Mouse (Mus musculus) gastrocnemius, postnatal 14 days (tissue): ENCODE measurements at regions not wholly inside any gene's neighbourhood (a gene's known extent, or its start where the extent isn't known, plus 50 kb on each side); places are given as distances from the start of the nearest gene placed in this dataset.

ENCODE experiments used
- DNase-seq: peaks from one replicate; pipeline ENCODE4 v3.0.0; 2021; ENCODE audit warnings: mixed read lengths
- intact Hi-C: fragments of 180-260 bp; cut with DNase I; formaldehyde crosslinking; loops from one replicate; pipeline ENCODE4 v1.15.1; 2025; ENCODE audit warnings: low total_unique reads

DNA sequence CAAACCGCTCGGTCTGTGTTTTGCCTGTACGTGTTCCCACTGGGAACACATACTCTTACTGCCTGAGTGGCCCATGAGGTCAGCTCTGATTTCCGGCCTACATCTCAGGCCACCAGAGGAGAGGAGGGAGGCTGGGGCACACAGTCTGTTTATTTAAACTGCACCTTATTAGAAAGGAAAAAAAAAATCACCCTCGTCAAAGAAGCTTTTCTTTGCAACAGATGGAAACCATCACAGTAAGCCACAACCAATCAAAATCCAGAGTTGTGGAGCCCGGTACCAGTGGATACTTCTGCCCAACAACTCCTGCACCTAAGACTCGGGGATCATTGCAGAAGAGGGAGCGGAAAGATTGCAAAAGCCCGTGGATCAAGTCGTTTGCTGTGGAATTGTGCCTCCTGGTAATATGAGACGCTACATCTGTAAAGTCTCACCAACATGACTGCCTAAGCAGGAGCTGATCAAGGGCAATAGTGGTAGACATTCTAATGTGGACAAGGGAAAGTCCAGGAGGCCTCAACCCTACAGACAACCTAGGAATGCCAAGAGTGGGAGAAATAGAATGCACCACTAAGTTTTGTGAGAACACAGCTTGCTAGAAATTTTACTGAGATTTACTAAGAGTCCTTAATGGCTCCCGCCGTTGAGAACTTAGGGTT, 60.5 kb downstream of the Uqcrfs1 start:
- DNase-seq = peak; percentile 11
- intact Hi-C loops = no loop called here

DNA sequence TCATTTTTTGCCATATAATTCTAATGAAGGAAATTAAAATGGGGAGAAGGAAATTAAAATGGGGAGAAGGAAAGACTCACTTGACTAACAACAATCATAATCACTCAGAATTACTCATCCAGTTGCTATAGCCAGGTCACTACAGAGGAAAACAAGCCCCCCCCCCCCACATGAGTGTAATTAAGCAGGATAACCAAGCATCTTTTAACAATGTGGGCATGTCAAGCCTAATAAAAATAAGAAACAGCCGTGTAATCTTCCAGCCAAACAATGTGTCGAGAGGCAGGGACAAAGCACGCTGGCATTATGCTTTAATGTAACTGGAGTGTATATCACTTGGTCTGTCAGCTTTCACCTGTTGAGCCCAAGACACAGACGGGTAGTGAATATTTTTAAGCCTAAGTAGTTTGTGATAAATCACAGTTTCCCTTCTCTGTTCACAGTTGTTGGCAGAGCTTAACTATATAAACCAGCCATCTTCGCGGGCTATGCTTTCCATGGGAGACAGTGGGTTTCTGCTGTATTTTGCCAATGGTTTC, 66.0 kb downstream of the Uqcrfs1 start:
- DNase-seq = no peak
- intact Hi-C loops = no loop called here

DNA sequence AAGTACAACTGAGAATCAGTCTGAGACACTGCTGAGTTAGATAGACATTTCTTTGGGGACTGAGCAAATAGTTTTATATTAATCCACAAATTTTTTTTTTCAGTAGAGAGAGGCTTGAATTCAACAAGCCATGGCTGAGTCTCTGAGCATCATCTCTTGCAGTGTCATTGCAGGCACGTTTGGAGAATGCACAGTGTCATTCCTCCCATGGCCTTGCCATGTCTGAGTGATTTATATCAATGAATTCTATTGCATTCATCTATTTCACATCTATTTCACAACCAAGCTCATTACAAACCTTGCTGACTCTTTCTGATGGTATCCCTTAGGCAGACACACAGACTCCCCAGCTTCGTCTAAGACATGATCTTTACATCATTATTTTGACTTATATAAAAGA, 66.6 kb downstream of the Uqcrfs1 start:
- DNase-seq = no peak
- intact Hi-C loops = no loop called here

- intact Hi-C loops = no loop called here
- peak; percentile 19 for DNase-seq
Observed at GRCm38 (mm10) chr13:30471300-30471699, 73.9 kb downstream of the Uqcrfs1 start.

- intact Hi-C loops = no loop called here
- DNase-seq = no peak
Observed at GRCm38 (mm10) chr13:30467104-30467503, 78.1 kb downstream of the Uqcrfs1 start.

DNA sequence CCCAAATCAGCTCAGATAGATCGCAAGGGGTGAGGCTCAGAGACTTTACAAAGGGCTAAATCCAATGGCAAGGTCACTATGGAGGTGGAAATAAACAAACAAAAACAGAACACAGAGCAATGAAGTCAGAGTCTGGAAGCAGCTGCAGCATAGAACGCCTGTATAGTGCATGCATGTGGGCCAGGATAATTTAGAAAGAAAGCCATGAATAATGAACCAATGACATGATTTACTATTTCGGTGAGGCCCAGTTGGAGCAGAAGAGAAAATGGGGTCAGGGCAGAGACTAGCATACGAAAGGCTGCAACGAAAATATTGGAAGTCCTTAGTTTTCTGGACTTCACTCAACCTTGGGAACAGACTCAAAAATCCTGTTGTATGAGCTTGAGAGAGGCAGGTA, 79.7 kb downstream of the Uqcrfs1 start:
- DNase-seq = no peak

DNA sequence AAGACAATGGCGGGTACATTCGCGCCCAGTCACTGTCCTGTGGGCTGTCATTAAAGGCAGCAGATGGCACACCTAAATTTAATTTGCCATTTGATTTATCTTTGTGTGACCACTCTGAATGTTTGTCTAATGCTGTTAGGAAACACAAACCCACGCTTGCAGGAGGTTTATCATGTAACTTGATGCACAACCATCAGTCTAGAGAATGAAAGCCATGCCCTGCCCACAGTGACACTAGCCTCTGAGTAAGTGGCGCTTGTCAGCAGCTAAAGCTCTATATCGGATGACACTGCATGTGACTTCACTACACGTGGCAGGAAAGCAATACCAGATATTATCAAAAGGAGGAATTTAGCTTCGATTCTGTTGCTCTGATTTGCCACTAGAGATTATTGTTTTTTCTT, 89.9 kb downstream of the Uqcrfs1 start:
- no peak for DNase-seq
- intact Hi-C loops = no loop called here

More for the DNA sequence above, 79.7 kb downstream of the Uqcrfs1 start:
- intact Hi-C loops = no loop called here

- DNase-seq = no peak
- intact Hi-C loops = no loop called here
Observed at GRCm38 (mm10) chr13:30452126-30452525, 93.0 kb downstream of the Uqcrfs1 start.

DNA sequence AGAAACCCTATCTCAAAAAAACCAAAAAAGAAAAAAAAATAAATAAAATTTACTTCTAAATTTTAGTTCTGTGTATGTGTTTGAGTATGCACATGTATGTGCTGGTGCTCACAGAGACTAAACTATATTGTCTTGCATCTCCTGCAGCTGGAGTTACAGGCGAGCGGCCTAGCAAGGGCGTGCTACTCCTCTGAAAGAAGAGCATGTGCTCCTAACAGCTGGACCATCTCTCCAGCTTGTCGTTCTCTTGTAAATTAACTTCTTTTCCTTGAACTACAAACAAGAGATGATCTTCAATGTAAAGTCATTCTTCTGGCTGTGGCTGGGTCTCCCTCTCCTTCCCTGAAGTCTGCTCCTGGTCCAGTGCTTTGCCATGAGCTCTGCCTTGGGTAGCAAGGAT, 96.3 kb downstream of the Uqcrfs1 start:
- DNase-seq = no peak
- intact Hi-C loops = no loop called here
